Mouse (Mus musculus) olfactory bulb, adult 2 months (tissue): ENCODE results near the gene Thrb. TPM values are rescaled to one million over a fixed set of nuclear protein-coding genes. Genes with fewer than 3 reads are reported as not detected.

ENCODE experiments used
- H3K27ac ChIP-seq: fragments of 200-500 bp; 2 replicates; pipeline ENCODE4 v1.5.1; 2012; ENCODE audit warnings: low read depth, low read length; ENCODE audit not compliant: insufficient read depth
- H3K4me1 ChIP-seq: fragments of 200-500 bp; 2 replicates; pipeline ENCODE4 v1.6.1; 2012; ENCODE audit warnings: low read length; ENCODE audit not compliant: control insufficient read depth, insufficient read depth
- H3K4me3 ChIP-seq: fragments of 200-500 bp; 2 replicates; pipeline ENCODE4 v1.5.1; 2012; ENCODE audit warnings: mild to moderate bottlenecking, low read depth, low read length, moderate library complexity; ENCODE audit not compliant: insufficient read depth
- CTCF ChIP-seq: fragments of 200-500 bp; IDR thresholded peaks from 2 replicates; pipeline ENCODE4 v1.5.1; 2012; ENCODE audit warnings: low read depth, mild to moderate bottlenecking, low read length, moderate library complexity; ENCODE audit not compliant: insufficient read depth
- POLR2A ChIP-seq: fragments of 200-500 bp; IDR thresholded peaks from 2 replicates; pipeline ENCODE4 v1.6.1; 2012; ENCODE audit warnings: mild to moderate bottlenecking, low read depth, low read length, moderate library complexity; ENCODE audit not compliant: insufficient read depth
- WGBS: fragments of 180-500 bp; shearing (Covaris S2); methylation state at CpG from one replicate; pipeline ENCODE4 v1.1.7; 2018; 5-methylcytosine and 5-hydroxymethylcytosine counted together
- polyA plus RNA-seq: library from polyadenylated mRNA; stranded (reverse); fragments of >200 nt; gene quantifications from 2 replicates; pipeline ENCODE4 v1.2.4, GENCODE M21; 2012; ENCODE audit warnings: low replicate concordance; ENCODE audit not compliant: missing spikeins, insufficient read depth, insufficient read length

The Thrb gene
- polyA plus RNA-seq, 1 experiment = not detected

- WGBS = 91% methylated on average over 5 of the region's 5 CpGs
- Histone ChIP-seq H3K27ac (no peak overlapping the region), H3K4me1 (no peaks in the 10 kb centered on the region), H3K4me3 (no peak overlapping the region)
- TF ChIP-seq CTCF (no peak), POLR2A (no peak)
Observed at GRCm38 (mm10) chr14:18016604-18017003, 356.5 kb downstream of the Thrb start.

DNA sequence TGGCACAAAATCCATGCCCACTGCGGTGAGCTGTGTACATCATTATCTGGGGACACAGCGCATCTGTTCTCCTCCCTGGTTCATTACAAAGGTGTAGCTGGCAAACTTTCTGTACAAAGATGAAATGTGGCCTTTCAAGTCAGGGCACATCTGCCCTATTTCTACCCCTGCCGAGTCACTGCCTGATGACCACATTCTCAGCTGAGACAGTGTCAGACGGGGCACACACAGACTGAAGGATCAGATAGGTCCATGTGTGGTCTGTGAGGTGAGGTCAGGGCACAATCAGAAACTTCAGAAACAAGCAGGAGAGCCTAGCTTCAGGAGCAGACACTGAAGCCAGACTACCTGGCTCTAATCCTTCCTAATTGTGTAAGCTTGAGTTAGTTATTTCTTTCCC, 360.1 kb downstream of the Thrb start:
- H3K4me3 ChIP-seq = no peak overlapping the region
- WGBS = 81% methylated on average over 4 of the region's 4 CpGs
- H3K27ac ChIP-seq = no peak overlapping the region
- no peaks in the 10 kb centered on the region for H3K4me1 ChIP-seq
- TF ChIP-seq POLR2A = no peak

- H3K27ac ChIP-seq = no peak overlapping the region
- TF ChIP-seq CTCF = no peak
- no peak for TF ChIP-seq POLR2A
- no peaks in the 10 kb centered on the region for H3K4me1 ChIP-seq
- no peak overlapping the region for H3K4me3 ChIP-seq
- WGBS = 77% methylated on average over 3 of the region's 3 CpGs
Observed at GRCm38 (mm10) chr14:18020636-18021035, 360.6 kb downstream of the Thrb start.

DNA sequence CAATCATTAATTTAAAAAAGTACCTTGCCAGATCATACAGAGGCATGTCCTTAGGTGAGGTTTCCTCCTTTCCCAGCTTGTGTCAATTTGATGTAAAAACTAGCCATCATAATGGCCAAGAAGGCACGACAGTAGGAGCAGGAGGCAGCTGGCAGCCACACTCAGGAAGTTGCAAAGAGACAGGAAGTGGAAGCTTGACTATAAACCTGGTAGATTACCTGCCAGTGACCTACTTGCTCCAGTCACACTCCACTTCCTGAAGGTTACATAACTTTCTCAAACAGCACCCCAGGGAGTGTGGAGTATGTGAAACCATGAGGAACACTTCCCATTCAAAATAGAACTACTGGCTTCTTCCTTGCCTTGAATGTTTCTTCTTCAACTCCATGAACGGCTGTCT, 361.7 kb downstream of the Thrb start:
- Histone ChIP-seq H3K4me3 (no peak overlapping the region), H3K27ac (no peak overlapping the region), H3K4me1 (no peaks in the 10 kb centered on the region)
- 75% methylated on average over 2 of the region's 2 CpGs for WGBS
- TF ChIP-seq CTCF (no peak), POLR2A (no peak)

DNA sequence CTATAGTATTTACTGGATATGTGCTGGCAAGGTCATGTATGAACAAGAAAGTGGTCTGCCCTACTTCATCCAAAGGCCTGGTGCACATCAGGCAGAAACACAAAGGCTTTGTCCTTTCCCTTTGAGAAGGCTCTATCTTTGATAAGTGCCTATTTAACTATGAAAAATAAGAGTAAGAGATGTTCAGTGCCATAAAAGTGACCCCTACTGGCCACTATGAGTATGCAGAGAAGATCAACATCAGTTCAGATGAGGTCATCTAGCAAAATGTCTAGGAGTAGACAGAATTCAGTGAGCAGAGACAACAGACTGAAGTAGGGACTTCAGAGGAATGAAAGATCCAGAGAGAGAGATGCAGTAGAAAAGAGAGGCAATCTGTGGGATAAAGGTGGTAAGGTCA, 362.3 kb downstream of the Thrb start:
- TF ChIP-seq CTCF (no peak), POLR2A (no peak)
- no peaks in the 10 kb centered on the region for H3K4me1 ChIP-seq
- H3K27ac ChIP-seq = no peak overlapping the region

DNA sequence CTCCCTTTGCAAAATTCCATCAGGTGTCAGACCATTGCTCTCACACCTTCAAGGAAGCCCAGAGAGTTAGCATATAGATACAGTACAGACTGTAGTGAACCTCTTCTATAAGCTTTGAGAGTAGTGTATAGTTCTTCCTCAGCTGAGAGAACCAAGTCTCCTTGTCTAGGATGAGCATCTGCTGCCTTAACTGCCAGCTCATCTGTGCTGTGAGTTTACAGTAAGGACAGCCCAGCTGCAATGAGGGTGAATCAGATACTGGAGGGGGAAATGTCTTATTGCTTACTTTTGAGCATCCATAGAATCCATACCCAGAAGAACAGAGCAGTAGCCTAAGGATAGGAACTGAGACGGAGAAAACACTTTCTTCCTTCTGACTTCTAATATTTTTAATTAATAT, 367.8 kb downstream of the Thrb start:
- no peaks in the 10 kb centered on the region for H3K4me1 ChIP-seq
- no peak overlapping the region for H3K27ac ChIP-seq
- TF ChIP-seq POLR2A = no peak
- no peak for TF ChIP-seq CTCF
- H3K4me3 ChIP-seq = no peak overlapping the region
- WGBS = 84% methylated on average over 1 of the region's 1 CpGs

More for the DNA sequence above, 362.3 kb downstream of the Thrb start:
- H3K4me3 ChIP-seq = no peak overlapping the region

GRCm38 (mm10) chr14:18029181-18029932, 369.3 kb downstream of the Thrb start:
- H3K27ac ChIP-seq = no peak overlapping the region
- TF ChIP-seq POLR2A (no peak), CTCF (no peak)
- no peak overlapping the region for H3K4me3 ChIP-seq
- no peaks in the 10 kb centered on the region for H3K4me1 ChIP-seq
- 66% methylated on average over 2 of the region's 2 CpGs for WGBS

DNA sequence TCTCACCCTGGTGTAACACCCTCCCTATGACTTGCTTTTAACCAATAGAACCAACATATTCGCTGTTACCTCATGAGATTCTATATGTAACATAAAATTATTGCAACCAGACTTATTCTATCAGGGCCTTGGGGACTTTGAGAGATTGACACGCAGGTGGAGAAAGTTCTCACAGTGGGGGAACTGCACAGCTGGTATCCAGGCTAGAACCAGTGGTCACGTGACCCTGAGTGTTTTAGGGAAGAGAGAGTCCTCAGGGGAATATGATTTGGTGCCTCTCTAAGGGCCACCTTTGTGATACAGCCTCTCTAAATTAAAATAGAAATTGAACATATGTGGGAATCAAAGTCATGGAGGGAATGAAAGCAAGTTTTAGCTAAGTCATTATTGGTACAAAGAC, 371.9 kb downstream of the Thrb start:
- H3K27ac ChIP-seq = no peak overlapping the region
- no peaks in the 10 kb centered on the region for H3K4me1 ChIP-seq
- TF ChIP-seq CTCF (no peak), POLR2A (no peak)
- no peak overlapping the region for H3K4me3 ChIP-seq
- WGBS = 86% methylated on average over 3 of the region's 3 CpGs

GRCm38 (mm10) chr14:18036573-18036972, 376.5 kb downstream of the Thrb start:
- Histone ChIP-seq H3K4me1 (no peaks in the 10 kb centered on the region), H3K4me3 (no peak overlapping the region), H3K27ac (no peak overlapping the region)
- 85% methylated on average over 5 of the region's 5 CpGs for WGBS
- TF ChIP-seq CTCF (no peak), POLR2A (no peak)
